Mouse (Mus musculus) neutrophil, adult 5-6 weeks (primary cell): ENCODE data around the gene Hras. TPM values are rescaled to one million over a fixed set of nuclear protein-coding genes. Genes with fewer than 3 reads are reported as not detected.
A peak's percentile ranks its signal among the peaks of the same experiment; 100 is the strongest.

ENCODE experiments used
- ATAC-seq: fragments of 151-379, 151-347 bp; 2 replicates; pipeline ENCODE4 v1.8.0; 2017; ENCODE audit warnings: mild to moderate bottlenecking, moderate TSS enrichment; ENCODE audit not compliant: insufficient number of reproducible peaks, poor library complexity, low FRiP score, severe bottlenecking; ENCODE audit errors: extremely low read depth
- total RNA-seq: library from RNA; stranded (forward); fragments of 200-1000 nt; gene quantifications from 2 replicates; pipeline ENCODE4 v1.2.3, GENCODE M21; 2017

Hras gene
- total RNA-seq, 1 experiment from 2014 or later: 13.7 TPM

GRCm38 (mm10) chr7:141191036-141191435, 2.8 kb downstream of the Hras start:
- no peak for ATAC-seq

DNA sequence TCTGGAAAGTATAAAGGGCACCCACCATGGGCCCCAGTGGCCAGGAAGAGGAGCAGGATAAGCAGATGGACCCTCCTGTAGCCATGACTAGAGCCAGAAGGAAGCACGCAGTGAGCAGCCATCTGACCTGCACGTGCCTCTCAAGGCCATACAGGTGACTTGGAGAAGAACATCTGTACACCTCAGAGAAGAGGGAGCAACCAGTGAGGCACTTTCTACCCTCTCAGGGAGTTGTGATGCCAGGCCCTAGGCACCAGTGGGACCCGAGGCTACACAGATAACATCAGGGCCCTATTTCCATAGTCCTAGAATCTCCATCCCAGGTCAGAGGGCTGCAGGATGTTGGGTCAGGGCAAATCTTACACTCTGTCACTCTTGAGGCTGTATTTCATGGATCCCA, 3.6 kb downstream of the Hras start:
- no peak for ATAC-seq

DNA sequence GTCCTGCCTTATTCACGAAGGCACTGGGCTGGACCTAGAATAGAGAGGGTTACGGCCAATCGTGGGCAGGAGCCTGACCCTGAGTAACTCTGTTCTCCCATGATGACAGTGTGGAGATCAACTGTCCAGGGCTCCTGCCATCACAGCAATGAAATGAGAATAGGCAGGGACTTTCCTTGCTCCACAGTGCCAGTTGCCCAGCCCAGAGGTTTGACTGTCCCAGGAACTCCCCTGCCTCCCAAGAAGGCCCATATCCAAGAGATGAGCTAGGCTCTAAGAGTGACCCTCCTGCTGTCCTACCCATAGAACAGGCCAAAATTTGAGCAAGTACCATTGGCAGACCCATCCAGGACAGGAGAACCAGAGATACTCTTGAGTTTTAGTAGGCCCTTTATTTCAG, 5.1 kb downstream of the Hras start:
- no peak for ATAC-seq

DNA sequence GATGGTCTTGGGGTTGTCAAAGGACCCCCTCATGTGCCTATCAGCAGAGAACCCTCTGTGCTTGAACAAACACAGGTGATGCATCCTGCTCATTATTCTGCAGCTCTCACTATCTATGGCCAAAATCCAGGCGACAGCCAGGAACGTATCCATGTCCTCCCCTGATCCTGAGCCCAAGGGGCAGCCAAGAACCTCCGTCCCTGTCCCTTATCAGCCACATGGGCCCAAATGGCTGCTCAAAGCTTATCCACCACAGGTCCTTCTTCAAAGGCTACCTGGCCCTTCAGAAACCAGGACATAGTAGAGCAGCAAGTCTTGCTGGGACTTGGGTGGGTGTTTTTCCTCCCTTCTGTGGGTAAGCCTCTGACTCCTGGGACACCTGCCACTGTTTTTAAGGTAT, 5.6 kb downstream of the Hras start:
- no peak for ATAC-seq

DNA sequence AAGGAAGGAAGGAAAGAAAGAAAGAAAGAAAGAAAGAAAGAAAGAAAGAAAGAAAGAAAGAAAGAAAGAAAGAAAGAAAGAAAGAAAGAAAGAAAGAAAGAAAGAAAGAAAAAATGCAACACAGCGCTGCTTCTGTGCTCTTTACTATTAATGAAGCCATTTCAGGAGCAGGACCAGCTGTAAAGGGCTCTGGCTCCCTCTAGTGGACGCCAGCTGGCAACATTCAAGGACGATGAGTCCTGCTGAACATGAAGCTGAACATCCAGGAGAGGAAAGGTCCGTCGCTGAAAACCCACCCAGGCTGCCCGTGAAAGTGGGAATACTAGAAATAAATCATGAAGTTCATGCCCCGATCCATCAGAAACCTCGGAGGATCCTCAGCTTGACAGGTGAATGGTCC, 17.6 kb downstream of the Hras start:
- ATAC-seq: peak; percentile 77

- no peak for ATAC-seq
Measured at GRCm38 (mm10) chr7:141175068-141175467, 18.7 kb downstream of the Hras start.

DNA sequence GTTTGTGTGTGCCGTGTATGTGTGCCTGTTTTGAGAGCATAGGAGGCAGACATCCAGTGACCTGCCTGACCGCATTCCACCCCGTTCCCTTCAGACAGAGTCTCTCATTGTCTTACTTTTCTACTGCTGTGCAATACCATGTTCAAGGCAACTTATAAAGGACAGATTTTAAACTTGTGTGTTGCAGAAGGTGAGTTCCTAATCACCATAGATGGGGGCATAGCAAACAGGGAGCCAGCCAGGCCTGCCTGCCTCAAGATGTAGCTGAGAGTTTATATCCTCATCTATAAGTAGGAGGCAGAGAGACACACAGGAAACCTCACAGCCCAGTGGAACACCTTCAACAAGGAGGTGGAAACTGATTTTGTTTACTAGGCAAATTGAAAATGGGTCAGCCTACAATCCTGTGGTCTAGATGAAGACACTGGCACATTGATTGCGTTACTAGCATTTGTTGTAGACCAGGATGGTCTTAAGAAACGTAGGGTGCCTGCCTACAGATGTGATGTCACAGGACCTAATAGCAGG, 20.4 kb downstream of the Hras start:
- no peak for ATAC-seq

DNA sequence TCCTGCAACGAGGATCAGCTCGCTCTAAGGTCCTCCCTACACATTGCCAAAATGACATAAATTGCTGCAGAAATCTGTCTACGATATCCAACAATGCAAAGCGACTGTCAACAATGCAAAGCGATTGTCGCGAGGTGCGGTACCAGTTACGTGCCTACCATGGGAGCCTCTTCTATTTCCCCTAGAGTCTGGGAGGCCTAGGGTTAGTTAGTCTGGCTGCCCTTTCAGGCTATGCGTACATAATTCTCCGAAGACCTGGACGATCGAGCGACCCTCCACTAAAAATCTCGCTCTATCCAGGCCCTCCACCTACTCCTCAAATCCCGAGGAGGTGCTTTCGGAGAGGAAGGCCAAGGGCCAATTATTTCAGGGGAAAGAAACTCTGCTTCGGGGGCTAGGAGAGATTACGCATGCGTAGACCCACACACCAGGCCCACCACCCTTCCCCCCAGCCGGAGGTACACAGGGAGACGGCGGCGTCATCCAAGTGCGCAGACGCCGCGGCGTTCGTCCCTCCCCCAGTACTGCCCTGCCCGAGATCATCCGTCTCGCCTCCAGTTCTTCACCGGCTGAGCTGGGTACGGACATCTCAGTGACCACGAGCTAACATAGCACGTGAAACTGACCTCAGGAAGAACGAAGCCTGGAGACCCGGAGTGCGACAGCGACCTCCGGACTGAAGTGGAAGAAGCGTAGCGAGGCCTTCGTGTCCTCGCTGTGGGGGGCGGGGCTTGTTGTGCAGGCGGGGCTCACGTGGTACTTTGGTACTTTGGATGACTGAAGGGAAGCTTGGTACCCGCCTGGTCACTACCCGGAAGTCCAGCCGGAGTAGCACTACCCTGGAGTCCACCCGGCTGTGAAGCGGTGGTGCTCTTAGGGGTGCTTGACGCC, 21.4 kb downstream of the Hras start, which contains the start of gene Rnh1:
Gene Rnh1, minus strand, starts transcription at position 742 of the 891 bp plus-strand sequence.
- peak; percentile 78 for ATAC-seq

GRCm38 (mm10) chr7:141169866-141170265, 23.9 kb downstream of the Hras start:
- no peak for ATAC-seq

DNA sequence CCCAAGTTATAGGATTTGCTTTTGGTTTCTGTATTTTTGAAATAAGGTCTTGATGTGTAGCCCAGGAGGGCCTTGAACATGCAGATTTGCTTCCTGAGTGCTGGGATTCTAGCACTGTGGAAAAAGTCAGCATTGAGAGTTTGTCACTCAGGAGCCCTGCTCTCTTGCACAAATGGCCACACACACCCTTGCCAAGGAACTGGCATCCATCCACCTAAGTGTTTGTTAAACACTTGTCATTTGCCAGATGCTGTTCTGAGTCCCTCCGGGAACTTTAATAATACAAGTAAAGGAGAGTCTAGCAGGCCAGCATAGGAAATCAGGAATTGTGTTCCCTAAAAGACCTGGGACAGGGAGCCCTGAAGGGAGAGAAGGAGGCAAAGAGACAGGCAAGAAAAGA, 24.5 kb downstream of the Hras start:
- no peak for ATAC-seq

DNA sequence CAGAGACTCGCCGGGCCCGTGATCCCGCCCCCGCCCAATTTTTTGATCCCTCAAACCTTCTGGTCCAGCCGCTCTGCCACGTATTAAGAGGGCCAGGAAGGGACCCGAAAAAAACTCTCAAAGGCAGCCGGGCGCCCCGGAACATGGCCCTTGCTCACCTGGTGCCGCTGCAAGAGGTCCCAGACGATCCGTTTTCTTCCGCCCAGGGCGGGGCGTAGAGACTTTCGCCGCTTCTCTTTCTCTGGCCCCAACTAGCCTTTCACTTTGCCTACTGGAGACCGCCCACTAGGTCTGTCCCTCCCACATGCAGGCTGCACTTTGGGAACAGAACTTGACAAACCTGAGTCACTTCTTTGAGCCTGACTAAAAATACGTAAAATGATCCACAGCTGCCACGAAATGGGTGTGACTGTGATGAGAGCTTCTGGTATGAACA, 25.3 kb downstream of the Hras start:
- peak; percentile 76 for ATAC-seq

- ATAC-seq: no peak
Measured at GRCm38 (mm10) chr7:141167901-141168517, 25.8 kb downstream of the Hras start.

DNA sequence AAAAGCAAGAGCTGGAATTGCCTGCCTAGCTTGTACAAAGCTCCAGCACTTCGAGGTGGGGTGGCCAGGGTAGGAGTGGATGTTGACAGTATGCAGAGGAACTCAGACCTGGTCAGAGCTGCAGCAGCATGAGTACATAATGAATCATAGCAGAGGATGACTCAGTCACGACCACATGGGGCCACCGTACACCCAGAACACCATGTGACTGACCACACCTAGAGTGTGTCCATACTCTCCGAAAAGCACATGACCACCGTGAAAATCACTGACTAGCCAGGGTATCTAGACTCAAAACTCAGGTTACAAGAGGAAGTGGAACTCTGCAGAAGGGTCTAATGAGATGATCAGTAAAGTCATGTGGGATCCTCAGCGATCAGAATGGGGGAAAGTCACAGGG, 29.0 kb downstream of the Hras start:
- no peak for ATAC-seq

- ATAC-seq: no peak
Measured at GRCm38 (mm10) chr7:141164397-141164796, 29.4 kb downstream of the Hras start.

DNA sequence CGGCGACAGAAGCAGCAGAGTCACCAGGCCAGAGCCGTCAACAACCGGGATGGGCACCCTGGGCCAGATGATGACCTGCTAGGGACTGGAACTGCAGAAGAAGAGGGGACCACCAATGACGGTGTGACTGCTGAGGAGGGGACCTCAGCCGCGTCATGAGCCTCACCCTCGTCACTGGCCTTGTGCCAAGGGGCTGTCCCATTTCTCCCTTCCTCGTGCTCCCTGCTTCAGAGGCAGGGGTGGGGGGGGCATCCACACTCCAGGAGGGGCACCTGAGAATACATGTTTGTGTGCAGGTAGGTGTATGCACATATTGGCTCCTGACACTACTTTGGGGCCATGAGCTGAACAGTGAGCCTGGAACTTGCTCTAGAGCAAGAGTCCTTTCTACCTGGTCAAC, 38.4 kb downstream of the Hras start:
- ATAC-seq: no peak

DNA sequence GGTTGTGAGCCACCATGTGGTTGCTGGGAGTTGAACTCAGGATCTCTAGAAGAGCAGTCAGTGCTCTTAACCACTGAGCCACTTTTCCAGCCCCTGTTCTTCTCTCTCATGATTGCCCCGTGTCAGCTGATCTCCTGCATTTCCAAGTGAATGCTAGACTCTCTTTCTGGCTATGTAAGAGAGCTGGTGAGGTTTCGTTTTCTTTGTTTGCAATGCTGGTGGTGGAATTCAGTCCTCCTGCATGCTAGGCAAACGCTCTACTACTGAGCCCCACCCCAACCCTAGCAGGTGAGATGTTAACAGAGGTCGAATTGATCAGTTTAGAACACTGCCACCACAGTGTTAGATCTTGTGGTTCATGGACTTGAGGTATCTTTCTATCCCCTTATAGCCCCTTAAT, 45.2 kb downstream of the Hras start:
- no peak for ATAC-seq

DNA sequence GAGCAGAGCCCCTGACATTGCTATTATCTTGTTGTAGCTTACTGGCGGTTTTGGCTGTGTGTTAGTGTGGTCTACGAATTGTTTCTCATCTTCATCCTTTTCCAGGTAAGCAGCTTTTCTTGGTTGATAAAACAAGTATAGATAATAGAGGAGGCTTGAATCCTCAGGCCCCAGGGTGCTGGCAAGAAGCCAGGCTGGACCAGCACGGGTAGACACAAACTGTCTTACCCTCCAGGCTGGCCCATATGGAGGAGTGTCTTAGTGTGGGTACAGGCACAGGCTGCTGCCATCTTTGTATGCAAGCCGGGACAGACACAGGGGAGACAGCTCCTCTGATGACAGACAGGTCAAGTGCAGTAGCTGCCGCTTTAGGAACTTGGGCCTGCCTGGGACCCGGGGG, 46.8 kb downstream of the Hras start:
- no peak for ATAC-seq

DNA sequence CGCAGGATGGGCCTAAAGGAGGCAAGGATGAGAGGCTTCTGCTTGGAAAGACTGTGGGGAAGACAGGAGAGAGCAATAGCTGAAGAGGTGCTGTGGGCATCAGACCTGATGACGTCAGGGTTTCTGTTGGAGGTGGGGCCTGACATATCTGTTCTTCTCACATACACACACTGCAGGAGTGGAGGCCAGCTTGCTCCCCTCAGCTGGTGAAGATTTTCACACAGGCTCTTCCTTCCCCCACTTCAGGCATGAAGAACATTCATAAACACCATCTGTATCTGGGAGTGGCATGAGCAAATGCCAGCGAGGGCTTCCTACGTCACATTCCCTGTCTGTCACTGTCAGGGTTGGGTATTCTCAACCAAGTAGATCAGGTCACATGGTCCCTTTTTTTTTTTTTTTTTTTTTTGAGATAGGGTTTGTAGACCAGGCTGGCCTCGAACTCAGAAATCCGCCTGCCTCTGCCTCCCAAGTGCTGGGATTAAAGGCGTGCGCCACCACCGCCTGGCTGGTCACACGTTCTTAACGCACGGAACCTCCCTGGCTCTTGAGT, 47.7 kb downstream of the Hras start:
- no peak for ATAC-seq

- ATAC-seq: no peak
Measured at GRCm38 (mm10) chr7:141145403-141145802, 48.4 kb downstream of the Hras start.

- ATAC-seq: no peak
Measured at GRCm38 (mm10) chr7:141144650-141145049, 49.2 kb downstream of the Hras start.
